Mouse (Mus musculus): ENCODE data around the gene Capn11.

DNA sequence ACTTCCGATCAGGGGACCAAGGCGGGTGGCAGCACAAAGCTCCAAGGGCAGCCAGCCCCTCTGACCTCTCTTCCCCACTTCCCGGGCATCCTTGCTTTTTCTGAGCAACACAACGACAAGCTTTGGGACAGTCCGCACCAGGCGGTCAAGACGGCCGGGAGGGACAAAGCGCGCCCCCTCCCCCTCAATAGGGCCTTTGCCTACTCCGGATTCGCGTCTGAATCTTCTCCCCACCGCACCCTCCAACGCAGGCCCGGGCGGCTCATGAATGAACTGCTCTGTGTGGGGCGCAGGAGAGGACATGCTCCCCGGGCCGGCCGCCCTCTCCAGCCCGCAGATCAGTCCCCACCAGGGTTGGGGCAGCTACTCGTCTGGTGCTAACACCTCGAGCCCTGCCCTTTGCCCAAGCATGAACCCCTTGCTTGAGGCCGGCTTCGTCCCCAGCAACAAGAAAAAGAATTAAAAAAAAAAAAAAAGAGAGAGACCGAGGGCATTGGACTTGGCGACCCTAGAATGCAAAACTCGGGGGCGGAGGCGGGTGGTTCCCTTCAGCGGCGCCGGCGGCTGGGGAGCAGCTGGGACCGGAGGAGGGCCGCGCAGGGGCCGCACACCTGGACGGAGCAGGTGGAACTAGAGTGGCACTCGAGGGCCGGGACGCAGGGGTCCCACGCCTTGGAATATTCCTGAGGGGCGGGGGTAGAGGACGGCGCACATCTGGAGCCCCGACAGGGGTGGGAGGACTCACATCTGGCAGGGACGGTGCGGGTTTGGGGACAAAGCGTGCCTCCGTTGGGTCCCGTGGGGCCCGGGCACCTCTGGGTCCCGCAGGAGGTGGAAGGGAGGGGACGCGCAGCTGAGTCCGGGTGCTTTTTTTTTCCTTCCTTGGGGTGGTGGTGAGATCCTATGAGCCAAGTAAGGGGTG lies 26.3 kb upstream of the Capn11 start:
- no peak for TF ChIP-seq CTCF (IDR thresholded peaks at IDR 0.05; ENCODE audit: insufficient read depth, low read length)
- no peak for TF ChIP-seq POLR2A (IDR thresholded peaks at IDR 0.05; ENCODE audit: borderline replicate concordance, extremely low read depth, low read depth, low read length)

All from lung, adult 2 months (tissue).